Mouse (Mus musculus): ENCODE measurements around the gene Erlin1.

- TF ChIP-seq POLR2A (IDR thresholded peaks at IDR 0.05; ENCODE audit: borderline replicate concordance, control insufficient read depth, low read depth, low read length) (no peak), CTCF (IDR thresholded peaks at IDR 0.05; ENCODE audit: control insufficient read depth, insufficient read depth, low read length) (no peak)
Measured at GRCm38 (mm10) chr19:43992464-43992863, 77.1 kb downstream of the Erlin1 start.
